Mouse (Mus musculus): ENCODE data around the gene Pgm5.

DNA sequence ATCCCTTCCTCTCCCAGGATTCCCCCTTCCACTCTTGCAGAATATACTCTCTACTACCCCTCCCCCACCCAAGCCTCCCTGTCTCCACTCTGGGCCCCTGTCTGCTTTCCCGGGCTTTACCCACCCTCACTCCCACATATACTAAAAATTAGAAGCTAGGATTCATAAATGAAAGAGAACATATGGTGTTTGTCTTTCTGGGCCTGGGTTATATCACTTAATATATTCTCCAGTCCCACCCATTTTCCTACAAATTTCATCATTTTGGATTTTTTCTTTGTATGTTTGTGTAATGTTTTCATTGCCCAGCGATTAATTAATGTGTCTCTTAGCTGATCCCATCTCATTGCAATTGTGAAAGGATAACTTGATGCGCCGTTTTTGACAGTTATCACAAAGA lies 19.6 kb upstream of the Pgm5 start:
- TF ChIP-seq POLR2A (IDR thresholded peaks at IDR 0.05; ENCODE audit: borderline replicate concordance, low read depth, low read length): no peak
- no peak for TF ChIP-seq CTCF (IDR thresholded peaks at IDR 0.05; ENCODE audit: low read depth, low read length)

Measured in bone marrow macrophage, adult 2 months (primary cell).